Mouse (Mus musculus): ENCODE data around the gene Gpm6b. TPM values are rescaled to one million over a fixed set of nuclear protein-coding genes. Genes with fewer than 3 reads are reported as not detected.

Gene Gpm6b
- polyA plus RNA-seq, 1 experiment from 2014 or later = 197 TPM

DNA sequence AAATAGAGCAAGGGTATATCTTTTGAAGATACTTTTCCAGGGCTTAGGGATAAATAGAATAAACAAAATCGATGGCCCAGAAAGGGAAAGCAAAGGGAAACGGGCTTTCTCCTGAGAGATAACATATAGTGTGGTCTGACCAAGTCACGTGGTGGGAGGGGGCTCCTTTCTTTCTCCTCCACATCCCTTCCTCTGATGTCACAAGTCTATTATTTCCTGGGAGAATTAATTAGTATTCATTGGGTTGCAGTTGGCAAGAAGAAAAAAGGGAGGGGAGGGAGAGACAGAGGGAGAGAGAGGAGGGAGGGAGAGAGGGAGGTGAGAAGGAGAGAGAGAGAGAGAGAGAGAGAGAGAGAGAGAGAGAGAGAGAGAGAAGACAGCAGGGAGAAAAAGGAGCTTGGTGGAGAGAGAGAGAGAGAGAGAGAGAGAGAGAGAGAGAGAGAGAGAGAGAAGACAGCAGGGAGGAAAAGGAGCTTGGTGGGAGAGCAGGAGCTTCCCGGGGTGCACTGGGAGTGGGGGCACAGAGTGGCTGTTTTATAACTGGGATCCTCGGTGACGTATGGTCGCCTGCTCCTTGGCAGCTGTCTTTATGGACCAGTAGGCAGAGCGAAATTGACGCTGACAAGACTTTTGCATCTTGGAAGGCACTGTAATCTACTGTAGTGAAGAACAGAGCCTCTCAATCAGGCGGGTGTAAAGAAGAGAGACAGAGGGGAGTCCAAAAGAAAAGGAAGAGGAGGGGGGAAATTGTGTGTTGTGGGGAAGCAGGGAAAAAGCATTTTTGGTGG, 105.7 kb downstream of the Gpm6b start:
- H3K9me3 ChIP-seq = no peaks in the 10 kb centered on the region
- H3K4me3 ChIP-seq = peak overlapping the region; percentile 35
- peak overlapping the region; percentile 57 for H3K4me2 ChIP-seq (replicated peaks)
- H3K9ac ChIP-seq = peak overlapping the region; percentile 54
- no peaks in the 10 kb centered on the region for H3K27me3 ChIP-seq (replicated peaks)
- no peaks in the 10 kb centered on the region for H3K4me1 ChIP-seq
- H3K27ac ChIP-seq = peak overlapping the region; percentile 81
- WGBS = 19% methylated on average over 10 of the region's 10 CpGs
- peak; percentile 95 for ATAC-seq (ENCODE audit: low FRiP score, low read depth)
- no peaks in the 10 kb centered on the region for H3K36me3 ChIP-seq

DNA sequence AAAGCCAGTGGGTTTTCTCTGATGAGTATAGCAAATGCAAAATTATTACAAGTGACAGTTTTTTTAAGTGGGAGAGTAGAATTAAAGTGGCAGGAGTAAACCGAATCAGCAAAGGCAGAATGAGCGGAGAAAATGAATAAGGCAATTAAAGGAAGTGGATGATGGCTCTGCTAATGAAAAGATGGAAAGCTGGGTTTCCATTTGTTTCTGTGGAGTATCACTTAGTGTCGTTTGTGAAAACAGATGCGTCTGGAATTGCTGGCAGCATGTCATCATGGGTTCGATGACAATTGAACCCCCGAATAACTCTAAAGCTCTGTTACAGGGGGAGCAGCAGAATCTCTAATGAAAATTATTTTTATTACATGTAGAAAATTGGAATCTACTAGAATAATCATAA, 109.4 kb downstream of the Gpm6b start:
- no peaks in the 10 kb centered on the region; the same call in 1 of the 2 replicates for H3K4me1 ChIP-seq
- H3K36me3 ChIP-seq = no peaks in the 10 kb centered on the region
- no peaks in the 10 kb centered on the region for H3K9me3 ChIP-seq
- H3K4me3 ChIP-seq = peak overlapping the region; percentile 24; the same call in 1 of the 2 replicates
- no peaks in the 10 kb centered on the region for H3K27me3 ChIP-seq (replicated peaks)
- H3K4me2 ChIP-seq (replicated peaks) = peak overlapping the region; percentile 57
- no peak overlapping the region for H3K27ac ChIP-seq
- 60% methylated on average over 6 of the region's 6 CpGs for WGBS
- no peak overlapping the region for H3K9ac ChIP-seq
- no peak for ATAC-seq (ENCODE audit: low FRiP score, low read depth)

DNA sequence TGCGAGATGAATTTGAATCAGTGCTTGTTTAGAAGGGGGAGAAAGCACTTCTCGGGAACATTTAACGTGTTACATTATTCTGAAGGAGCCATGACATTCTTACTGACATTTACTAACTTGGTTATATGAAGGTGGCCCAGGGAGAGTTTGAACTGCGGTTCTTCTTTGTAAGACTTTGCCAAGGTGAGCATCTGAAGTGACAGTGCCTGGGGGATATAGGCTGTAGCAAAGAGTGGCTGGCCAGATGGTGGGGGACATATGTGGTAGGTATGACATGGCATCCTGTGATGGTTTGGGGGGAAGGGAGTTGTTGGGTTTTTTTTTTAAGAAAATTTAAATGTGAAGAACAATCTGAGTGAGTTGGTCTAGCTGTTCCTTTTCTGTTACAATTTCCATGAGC, 109.9 kb downstream of the Gpm6b start:
- H3K27ac ChIP-seq = no peak overlapping the region
- no peaks in the 10 kb centered on the region for H3K36me3 ChIP-seq
- H3K4me1 ChIP-seq = no peaks in the 10 kb centered on the region; the same call in 1 of the 2 replicates
- H3K27me3 ChIP-seq (replicated peaks) = no peaks in the 10 kb centered on the region
- no peak overlapping the region for H3K4me3 ChIP-seq
- no peak for ATAC-seq (ENCODE audit: low FRiP score, low read depth)
- H3K4me2 ChIP-seq (replicated peaks) = peak overlapping the region; percentile 57
- no peaks in the 10 kb centered on the region for H3K9me3 ChIP-seq
- no peak overlapping the region for H3K9ac ChIP-seq
- WGBS = 67% methylated on average over 4 of the region's 4 CpGs

DNA sequence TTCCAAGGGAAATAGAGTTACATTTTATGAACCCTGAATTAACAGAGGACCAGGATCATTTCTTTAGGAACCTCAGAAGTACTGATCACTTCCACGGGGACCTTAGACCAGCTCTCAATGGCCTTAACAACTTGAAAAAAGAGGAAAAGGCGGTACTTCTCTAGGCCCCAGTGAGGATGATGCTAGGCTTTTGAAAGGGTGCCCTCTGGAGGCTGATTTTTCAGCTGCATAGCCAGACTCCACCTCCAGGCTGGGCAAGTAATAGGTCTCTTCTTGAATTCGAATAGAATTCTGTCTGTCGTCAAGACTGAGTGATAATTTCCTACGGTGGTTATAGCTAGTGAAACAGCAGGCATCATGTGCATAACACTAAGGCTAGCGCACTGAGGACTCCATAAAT, 113.1 kb downstream of the Gpm6b start:
- Histone ChIP-seq H3K9me3 (no peaks in the 10 kb centered on the region), H3K4me3 (no peak overlapping the region), H3K9ac (no peak overlapping the region), H3K36me3 (no peaks in the 10 kb centered on the region), H3K4me1 (no peaks in the 10 kb centered on the region; the same call in 1 of the 2 replicates), H3K4me2 (replicated peaks) (no peak overlapping the region), H3K27me3 (replicated peaks) (no peaks in the 10 kb centered on the region), H3K27ac (no peak overlapping the region)
- no peak for ATAC-seq (ENCODE audit: low FRiP score, low read depth)
- WGBS = 15% methylated on average over 6 of the region's 6 CpGs

DNA sequence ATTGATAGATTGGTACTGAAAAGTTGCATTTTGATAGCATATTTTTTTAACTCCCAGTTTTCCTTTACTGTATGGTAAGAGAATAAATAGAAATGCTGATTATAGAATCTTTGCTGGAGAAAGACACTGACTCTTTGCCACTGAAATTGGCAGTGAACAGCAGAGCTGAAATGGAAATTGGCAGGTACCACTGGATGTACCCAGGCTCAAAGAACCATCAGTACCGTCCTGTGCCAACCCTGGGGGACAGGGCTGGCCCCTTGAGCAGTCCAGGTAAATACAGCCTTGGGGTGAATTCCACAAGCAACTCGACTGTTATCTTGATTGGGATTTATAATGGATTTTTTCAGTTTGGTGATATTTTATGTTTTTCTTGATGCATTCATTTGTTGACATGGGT, 114.7 kb downstream of the Gpm6b start:
- H3K36me3 ChIP-seq = no peaks in the 10 kb centered on the region
- H3K4me3 ChIP-seq = no peak overlapping the region
- 79% methylated on average over 2 of the region's 2 CpGs for WGBS
- H3K4me1 ChIP-seq = no peaks in the 10 kb centered on the region; the same call in 1 of the 2 replicates
- no peak for ATAC-seq (ENCODE audit: low FRiP score, low read depth)
- no peak overlapping the region for H3K27ac ChIP-seq
- no peak overlapping the region for H3K4me2 ChIP-seq (replicated peaks)
- H3K27me3 ChIP-seq (replicated peaks) = no peaks in the 10 kb centered on the region
- H3K9ac ChIP-seq = no peak overlapping the region
- H3K9me3 ChIP-seq = no peaks in the 10 kb centered on the region

DNA sequence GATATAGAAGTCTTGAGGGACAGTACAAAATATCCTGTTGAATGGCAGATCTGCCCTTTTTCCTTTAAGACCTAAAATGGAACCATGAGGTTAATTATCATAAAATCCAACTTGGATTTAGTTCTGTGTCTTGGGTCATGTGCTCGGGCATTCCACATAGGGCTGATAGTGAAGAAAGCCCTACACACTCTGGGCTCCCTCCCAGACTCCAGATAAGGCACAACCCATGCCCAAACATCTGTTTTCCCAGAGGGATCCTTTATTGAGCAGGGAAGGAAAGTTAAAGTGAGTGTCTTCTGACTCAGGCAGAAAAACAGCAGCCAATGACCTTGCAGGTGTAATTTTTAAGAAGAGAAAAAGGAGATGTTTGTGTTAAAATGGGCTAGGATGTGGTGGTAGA, 116.2 kb downstream of the Gpm6b start:
- WGBS = 84% methylated on average over 1 of the region's 1 CpGs
- Histone ChIP-seq H3K9me3 (no peaks in the 10 kb centered on the region), H3K36me3 (no peaks in the 10 kb centered on the region; the same call in 1 of the 2 replicates), H3K27me3 (replicated peaks) (no peaks in the 10 kb centered on the region), H3K9ac (no peak overlapping the region), H3K27ac (no peak overlapping the region), H3K4me1 (no peaks in the 10 kb centered on the region; the same call in 1 of the 2 replicates), H3K4me3 (no peak overlapping the region), H3K4me2 (replicated peaks) (no peak overlapping the region)
- ATAC-seq (ENCODE audit: low FRiP score, low read depth) = no peak

DNA sequence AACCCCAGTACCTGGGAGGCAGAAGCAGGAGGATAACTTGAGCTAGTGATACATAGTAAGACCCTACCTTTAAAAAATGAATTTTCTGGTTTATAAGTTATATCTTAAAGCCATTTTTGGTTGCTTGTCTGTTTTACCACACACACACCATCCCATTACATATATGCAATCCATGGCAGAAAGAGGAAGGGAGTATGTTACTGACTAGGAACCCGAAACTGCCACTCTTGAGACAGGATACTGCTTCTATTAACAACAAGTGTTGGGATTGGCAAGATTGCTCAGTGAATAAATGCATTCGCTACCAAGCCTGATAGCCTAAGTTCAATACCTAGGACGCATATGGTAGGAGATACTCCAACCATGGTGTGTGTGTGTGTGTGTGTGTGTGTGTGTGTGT, 117.6 kb downstream of the Gpm6b start:
- no peak overlapping the region for H3K9ac ChIP-seq
- H3K4me3 ChIP-seq = no peak overlapping the region
- no peak overlapping the region for H3K4me2 ChIP-seq (replicated peaks)
- no peaks in the 10 kb centered on the region for H3K9me3 ChIP-seq
- no peaks in the 10 kb centered on the region; the same call in 1 of the 2 replicates for H3K36me3 ChIP-seq
- ATAC-seq (ENCODE audit: low FRiP score, low read depth) = no peak
- no peak overlapping the region for H3K27ac ChIP-seq
- no peaks in the 10 kb centered on the region for H3K27me3 ChIP-seq (replicated peaks)
- 94% methylated on average over 3 of the region's 3 CpGs for WGBS
- H3K4me1 ChIP-seq = no peaks in the 10 kb centered on the region

DNA sequence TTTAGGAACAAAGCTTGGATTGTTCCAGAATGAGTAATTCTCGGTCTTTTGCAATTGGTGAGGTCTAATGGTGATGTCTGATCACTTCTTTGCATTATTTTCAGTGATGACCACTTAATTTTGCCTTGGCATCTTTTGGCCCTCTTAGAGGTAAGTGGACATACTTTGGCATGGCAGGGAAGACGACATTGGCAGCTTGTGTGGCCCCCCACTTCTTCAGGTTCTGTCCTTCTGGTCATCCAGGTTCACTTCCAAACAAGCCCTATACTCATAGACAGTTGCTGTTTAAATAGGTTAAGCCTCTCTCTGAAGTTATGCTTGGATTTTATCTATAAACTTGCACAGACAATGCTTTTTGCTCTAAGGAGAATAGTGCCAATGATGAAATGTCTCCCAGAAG, 120.2 kb downstream of the Gpm6b start:
- Histone ChIP-seq H3K4me1 (no peaks in the 10 kb centered on the region), H3K9ac (no peak overlapping the region), H3K9me3 (no peaks in the 10 kb centered on the region), H3K27ac (no peak overlapping the region), H3K4me2 (replicated peaks) (no peak overlapping the region), H3K36me3 (no peaks in the 10 kb centered on the region; the same call in 1 of the 2 replicates), H3K4me3 (no peak overlapping the region), H3K27me3 (replicated peaks) (no peaks in the 10 kb centered on the region)
- 75% methylated on average over 2 of the region's 2 CpGs for WGBS
- ATAC-seq (ENCODE audit: low FRiP score, low read depth) = no peak

DNA sequence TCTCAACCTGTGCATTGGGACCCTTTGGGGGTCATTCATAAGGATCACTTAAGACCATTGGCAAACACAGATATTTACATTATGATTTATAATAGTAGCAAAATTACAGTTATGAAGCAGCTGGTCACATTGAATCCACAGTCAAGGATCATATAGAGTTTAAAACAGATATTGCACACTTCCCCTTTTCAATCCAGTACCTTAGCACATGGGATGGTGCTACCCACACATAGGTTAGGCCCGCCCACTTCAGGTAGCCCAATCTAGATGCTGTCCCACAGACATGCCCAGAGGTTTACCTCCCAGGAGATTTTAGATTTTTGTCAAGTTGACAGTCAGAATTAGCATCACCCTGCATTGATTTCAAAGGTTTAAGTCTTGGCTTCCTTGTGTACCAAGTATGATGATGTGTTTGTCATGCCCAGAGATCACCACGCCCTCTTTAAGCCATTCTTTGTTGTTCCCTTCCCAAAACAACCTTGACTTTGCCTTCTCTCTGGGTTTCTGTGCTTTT, 121.3 kb downstream of the Gpm6b start:
- no peak for ATAC-seq (ENCODE audit: low FRiP score, low read depth)
- no peaks in the 10 kb centered on the region; the same call in 1 of the 2 replicates for H3K36me3 ChIP-seq
- H3K9ac ChIP-seq = no peak overlapping the region
- no peak overlapping the region for H3K27ac ChIP-seq
- no peaks in the 10 kb centered on the region for H3K9me3 ChIP-seq
- no peaks in the 10 kb centered on the region for H3K27me3 ChIP-seq (replicated peaks)
- no peak overlapping the region for H3K4me3 ChIP-seq
- no peaks in the 10 kb centered on the region for H3K4me1 ChIP-seq
- no peak overlapping the region for H3K4me2 ChIP-seq (replicated peaks)
- 88% methylated on average over 2 of the region's 2 CpGs for WGBS

DNA sequence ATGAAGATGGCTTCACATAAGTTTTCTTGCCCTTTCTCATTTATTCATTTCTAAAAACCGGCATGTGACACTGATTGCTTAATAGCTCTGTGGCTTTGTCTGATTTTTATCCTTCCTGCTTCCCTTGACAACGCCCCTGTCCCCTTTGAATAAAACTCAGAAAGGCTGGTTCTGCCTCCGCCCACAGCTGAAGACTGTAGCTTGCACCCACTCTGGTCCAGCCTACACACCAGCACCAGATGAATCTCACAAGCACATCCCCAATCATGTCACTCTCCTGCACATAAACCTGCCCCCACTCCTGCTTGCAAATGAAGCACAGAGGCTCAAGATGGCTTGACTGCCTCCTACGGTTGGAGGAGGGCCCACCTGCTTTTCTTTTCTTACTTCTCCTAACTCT, 121.7 kb downstream of the Gpm6b start:
- no peak for ATAC-seq (ENCODE audit: low FRiP score, low read depth)

DNA sequence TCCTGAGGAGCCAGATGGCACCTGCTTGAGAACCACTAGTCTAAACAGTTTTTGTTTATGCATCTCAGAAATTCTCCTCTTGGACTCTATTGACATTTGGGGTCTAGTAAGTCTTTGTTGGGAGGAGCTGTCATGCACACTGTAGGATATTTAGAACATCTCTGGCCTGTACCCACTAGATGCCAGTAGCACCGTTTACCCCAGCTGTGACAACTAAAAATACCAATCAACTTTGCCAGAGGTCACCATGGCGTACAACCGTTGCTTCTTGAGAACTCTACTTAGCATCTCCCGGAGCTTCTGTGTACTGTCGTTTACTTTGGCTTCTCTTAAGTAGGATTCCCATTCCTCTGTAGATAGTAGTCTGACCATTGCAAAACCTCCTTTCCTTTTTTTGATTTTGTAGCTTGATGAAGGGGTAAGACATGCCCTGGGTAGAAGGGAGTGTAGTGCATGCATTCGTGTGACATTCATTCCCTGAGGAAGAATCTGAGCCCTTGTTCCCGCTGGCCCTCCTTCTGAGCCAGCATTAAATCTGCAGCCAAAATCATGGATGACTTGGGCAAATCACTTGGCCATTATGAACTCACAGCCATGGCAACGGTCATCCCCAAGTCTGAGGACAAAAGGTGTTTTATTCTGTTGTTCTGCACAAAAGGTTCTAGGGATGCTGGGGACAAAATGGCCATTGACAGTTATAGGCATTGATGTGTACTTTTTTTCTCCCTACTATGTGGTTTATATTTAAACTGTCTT, 126.9 kb downstream of the Gpm6b start:
- no peaks in the 10 kb centered on the region for H3K27me3 ChIP-seq (replicated peaks)
- ATAC-seq (ENCODE audit: low FRiP score, low read depth) = no peak
- no peaks in the 10 kb centered on the region for H3K36me3 ChIP-seq
- H3K4me2 ChIP-seq (replicated peaks) = no peak overlapping the region
- no peak overlapping the region for H3K27ac ChIP-seq
- H3K9me3 ChIP-seq = no peaks in the 10 kb centered on the region
- no peak overlapping the region for H3K4me3 ChIP-seq
- WGBS = 64% methylated on average over 8 of the region's 8 CpGs
- no peaks in the 10 kb centered on the region for H3K4me1 ChIP-seq
- no peak overlapping the region for H3K9ac ChIP-seq

More for the DNA sequence above, 121.7 kb downstream of the Gpm6b start:
- no peak overlapping the region for H3K4me2 ChIP-seq (replicated peaks)
- no peaks in the 10 kb centered on the region for H3K27me3 ChIP-seq (replicated peaks)
- H3K9ac ChIP-seq = no peak overlapping the region
- H3K4me1 ChIP-seq = no peaks in the 10 kb centered on the region
- H3K36me3 ChIP-seq = no peaks in the 10 kb centered on the region; the same call in 1 of the 2 replicates
- no peaks in the 10 kb centered on the region for H3K9me3 ChIP-seq
- no peak overlapping the region for H3K27ac ChIP-seq
- no peak overlapping the region for H3K4me3 ChIP-seq
- WGBS = 89% methylated on average over 4 of the region's 4 CpGs

DNA sequence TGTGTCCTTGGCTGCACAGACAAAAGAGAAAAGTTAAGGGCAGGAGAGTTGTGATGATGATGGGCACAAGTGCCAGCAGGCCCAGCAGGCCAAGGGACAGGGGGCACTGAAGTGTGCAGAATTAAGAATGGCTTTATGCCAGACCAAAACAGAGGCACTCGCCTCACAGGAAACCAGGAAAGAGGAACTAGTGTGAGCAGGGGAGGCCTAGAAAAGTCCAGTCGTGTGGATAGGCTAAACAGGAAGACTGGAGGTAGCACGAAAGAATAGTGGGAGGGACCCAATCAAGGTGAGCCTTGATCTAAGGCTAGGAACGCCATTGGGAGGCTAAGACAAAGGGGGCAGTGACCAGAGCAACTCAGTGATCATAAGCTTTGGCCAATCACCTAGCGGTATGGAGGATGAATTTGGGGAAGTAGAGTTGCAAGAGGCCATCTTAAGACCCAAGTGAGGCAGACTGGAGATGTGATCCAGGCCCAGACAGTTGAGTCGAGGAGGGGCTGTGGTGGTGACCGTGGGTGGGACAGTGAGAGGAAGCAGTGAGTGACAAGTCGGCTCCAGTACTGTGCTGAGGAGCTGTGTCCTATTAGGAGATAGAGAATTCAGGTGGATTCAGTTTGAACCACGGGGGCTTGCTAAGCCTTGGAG, 138.1 kb downstream of the Gpm6b start:
- H3K27ac ChIP-seq = no peak overlapping the region
- ATAC-seq (ENCODE audit: low FRiP score, low read depth) = no peak
- H3K9ac ChIP-seq = no peak overlapping the region
- H3K9me3 ChIP-seq = no peaks in the 10 kb centered on the region
- no peak overlapping the region for H3K4me2 ChIP-seq (replicated peaks)
- no peaks in the 10 kb centered on the region for H3K4me1 ChIP-seq
- no peak overlapping the region for H3K4me3 ChIP-seq
- WGBS = 82% methylated on average over 9 of the region's 9 CpGs
- H3K36me3 ChIP-seq = peaks cover 29% of the 10 kb centered on the region
- H3K27me3 ChIP-seq (replicated peaks) = no peaks in the 10 kb centered on the region
